Mouse (Mus musculus) CH12.LX (cell line): ENCODE data around the gene Fgf12. TPM values are rescaled to one million over a fixed set of nuclear protein-coding genes. Genes with fewer than 3 reads are reported as not detected.

ENCODE experiments used
- DNase-seq: peaks from one replicate; pipeline ENCODE4 v3.0.0-alpha.2; 2013; ENCODE audit errors: extremely low read depth
- H3K27ac ChIP-seq: 2 replicates; pipeline ENCODE4 v1.5.1; 2012; ENCODE audit warnings: low read depth, mild to moderate bottlenecking, control low read depth, moderate library complexity; ENCODE audit not compliant: insufficient read depth
- H3K27me3 ChIP-seq: replicated peaks from 2 replicates; pipeline ENCODE3; 2012; ENCODE audit warnings: inconsistent platforms
- H3K36me3 ChIP-seq, 2 experiments: replicated peaks in 1 of 2; 2 replicates each; pipeline versions ENCODE3 to v1.6.1; 2012; ENCODE audit warnings: inconsistent platforms in 1 of 2, low read length in 1 of 2, mild to moderate bottlenecking in 1 of 2, mixed read lengths in 1 of 2, moderate library complexity in 1 of 2; ENCODE audit not compliant: control insufficient read depth in 1 of 2, insufficient read depth in 1 of 2
- H3K4me1 ChIP-seq, 2 experiments: 2 replicates each; pipeline ENCODE4 v1.6.1; 2012; ENCODE audit warnings: inconsistent platforms in 1 of 2, moderate library complexity in 1 of 2; ENCODE audit not compliant: insufficient read depth in 2 of 2, control insufficient read depth in 1 of 2
- H3K4me2 ChIP-seq: 2 replicates; pipeline ENCODE4 v1.6.1; 2012; ENCODE audit warnings: low read depth, mild to moderate bottlenecking, control low read depth; ENCODE audit not compliant: poor library complexity, insufficient read depth, severe bottlenecking
- H3K4me3 ChIP-seq, 3 experiments: fragments of 150-350 bp in 1 of 3; sonication (generic) in 1 of 3; replicated peaks in 1 of 3; 2 replicates each; pipeline versions ENCODE3 to v1.5.1; 2011 to 2012; ENCODE audit warnings: low read depth in 2 of 3, low read length in 2 of 3, mild to moderate bottlenecking in 2 of 3, moderate library complexity in 2 of 3, control low read depth in 1 of 3, improper control_type of control experiment in 1 of 3, inconsistent platforms in 1 of 3, mixed read lengths in 1 of 3; ENCODE audit not compliant: poor library complexity in 1 of 3
- H3K79me2 ChIP-seq: replicated peaks from 2 replicates; pipeline ENCODE4 v1.6.1; 2012; ENCODE audit warnings: mild to moderate bottlenecking, moderate library complexity; ENCODE audit not compliant: control insufficient read depth, poor library complexity, insufficient read depth, severe bottlenecking; ENCODE audit errors: extremely low read depth
- H3K9ac ChIP-seq: 2 replicates; pipeline ENCODE4 v1.6.1; 2012; ENCODE audit warnings: low read depth, mild to moderate bottlenecking, control low read depth, moderate library complexity; ENCODE audit not compliant: insufficient read depth
- H3K9me3 ChIP-seq: replicated peaks from 2 replicates; pipeline ENCODE3; 2012; ENCODE audit warnings: low read length, inconsistent platforms, mixed read lengths
- CHD1 ChIP-seq: IDR thresholded peaks from 2 replicates; pipeline ENCODE4 v1.6.1; 2012; ENCODE audit warnings: low read depth, low read length, improper control_type of control experiment, inconsistent platforms
- CTCF ChIP-seq, 2 experiments: IDR thresholded peaks in 1 of 2; conservative IDR thresholded peaks in 1 of 2; 2 replicates each; pipeline ENCODE4 v1.5.1; 2011 to 2012; ENCODE audit warnings: low read depth in 2 of 2, low read length in 2 of 2, improper control_type of control experiment in 1 of 2, inconsistent platforms in 1 of 2, mild to moderate bottlenecking in 1 of 2, moderate library complexity in 1 of 2
- ELF1 ChIP-seq: IDR thresholded peaks from 2 replicates; pipeline ENCODE4 v1.6.1; 2014; ENCODE audit warnings: low read depth, mild to moderate bottlenecking, inconsistent platforms, low read length, improper control_type of control experiment
- EP300 ChIP-seq: IDR thresholded peaks from 2 replicates; pipeline ENCODE4 v1.6.1; 2011; ENCODE audit warnings: low read length, improper control_type of control experiment
- GABPA ChIP-seq: IDR thresholded peaks from 2 replicates; pipeline ENCODE4 v1.6.1; 2012; ENCODE audit warnings: low read depth, low read length, improper control_type of control experiment, inconsistent platforms; ENCODE audit not compliant: insufficient replicate concordance
- IRF4 ChIP-seq: IDR thresholded peaks from 2 replicates; pipeline ENCODE4 v1.6.1; 2014; ENCODE audit warnings: low read depth, mild to moderate bottlenecking, inconsistent platforms, low read length, improper control_type of control experiment
- JUN ChIP-seq: IDR thresholded peaks from 2 replicates; pipeline ENCODE4 v1.6.1; 2011; ENCODE audit warnings: low read depth, mild to moderate bottlenecking, low read length, improper control_type of control experiment, moderate library complexity; ENCODE audit not compliant: insufficient read depth
- JUND ChIP-seq: conservative IDR thresholded peaks from 2 replicates; pipeline ENCODE4 v1.6.1; 2011; ENCODE audit warnings: low read depth, low read length, improper control_type of control experiment
- PAX5 ChIP-seq: IDR thresholded peaks from 2 replicates; pipeline ENCODE4 v1.6.1; 2012; ENCODE audit warnings: low read length, inconsistent platforms, mixed read lengths
- POLR2A ChIP-seq: IDR thresholded peaks from 2 replicates; pipeline ENCODE4 v1.6.1; 2011; ENCODE audit warnings: low read depth, mild to moderate bottlenecking, improper control_type of control experiment, low read length
- POLR2AphosphoS2 ChIP-seq: IDR thresholded peaks from 2 replicates; pipeline ENCODE4 v1.6.1; 2011; ENCODE audit warnings: low read depth, low read length, improper control_type of control experiment
- RAD21 ChIP-seq: IDR thresholded peaks from 2 replicates; pipeline ENCODE4 v1.6.1; 2011; ENCODE audit warnings: low read depth, mild to moderate bottlenecking, low read length, improper control_type of control experiment, moderate library complexity
- RCOR1 ChIP-seq: conservative IDR thresholded peaks from 2 replicates; pipeline ENCODE4 v1.6.1; 2012; ENCODE audit warnings: low read depth, mild to moderate bottlenecking, inconsistent platforms, low read length, improper control_type of control experiment
- SIN3A ChIP-seq: IDR thresholded peaks from 2 replicates; pipeline ENCODE4 v1.6.1; 2012; ENCODE audit warnings: low read length, improper control_type of control experiment, inconsistent platforms
- SMC3 ChIP-seq: IDR thresholded peaks from 2 replicates; pipeline ENCODE4 v1.6.1; 2011; ENCODE audit warnings: low read depth, low read length, improper control_type of control experiment
- TBP ChIP-seq: conservative IDR thresholded peaks from 2 replicates; pipeline ENCODE4 v1.6.1; 2011; ENCODE audit warnings: low read depth, low read length, improper control_type of control experiment
- TCF12 ChIP-seq: IDR thresholded peaks from 2 replicates; pipeline ENCODE4 v1.6.1; 2014; ENCODE audit warnings: low read depth, mild to moderate bottlenecking, inconsistent platforms, low read length, improper control_type of control experiment
- ZC3H11A ChIP-seq: IDR thresholded peaks from 2 replicates; pipeline ENCODE4 v1.6.1; 2012; ENCODE audit warnings: low read depth, mild to moderate bottlenecking, inconsistent platforms, low read length, improper control_type of control experiment
- dilution Hi-C: fragments of 300-500 bp; cut with MboI; formaldehyde crosslinking; loops from 2 replicates; pipeline ENCODE4 v1.14.3; 2020; ENCODE audit warnings: low sequenced_read_pairs; ENCODE audit not compliant: extremely low pct_unique_long_range_greater_than_20kb, extremely low pct_ligation_motif_present
- in situ Hi-C: fragments of 300-500 bp; cut with MboI; formaldehyde crosslinking; loops from 3 replicates; pipeline ENCODE4 v1.14.3; 2019; ENCODE audit warnings: low sequenced_read_pairs, low pct_ligation_motif_present, low pct_unique_long_range_greater_than_20kb, mixed read lengths
- polyA plus RNA-seq: library from polyadenylated mRNA; unstranded; fragments of >175 nt; gene quantifications from 2 replicates; pipeline ENCODE4 v1.2.1, GENCODE M21; 2012; ENCODE audit warnings: low read depth; ENCODE audit not compliant: insufficient read length
- total RNA-seq, 2 experiments: library from RNA; depleted of rRNA; stranded (reverse); fragments of 300-350 nt in 1 of 2; fragments of >200 nt in 1 of 2; gene quantifications; 2 replicates each; pipeline ENCODE4 v1.2.3; 2012 to 2014

Gene Fgf12
- total and polyA plus RNA-seq, 3 experiments: not detected

GRCm38 (mm10) chr16:28539423-28539822 is 213.4 kb downstream of the Fgf12 start:
- Histone ChIP-seq H3K4me2 (no peak overlapping the region), H3K79me2 (no peaks in the 10 kb centered on the region), H3K4me1 (no peaks in the 10 kb centered on the region), H3K9me3 (no peaks in the 10 kb centered on the region), H3K36me3 (no peaks in the 10 kb centered on the region), H3K4me3 (no peak overlapping the region), H3K9ac (no peak overlapping the region), H3K27ac (no peak overlapping the region), H3K27me3 (no peaks in the 10 kb centered on the region)
- DNase-seq: no peak
- TF ChIP-seq ELF1 (no peak), TCF12 (no peak), POLR2A (no peak), EP300 (no peak), SMC3 (no peak), ZC3H11A (no peak), TBP (no peak), JUN (no peak)
- in situ Hi-C loops: no loop called here
- dilution Hi-C loops: no loop called here

GRCm38 (mm10) chr16:28517596-28518524 is 235.0 kb downstream of the Fgf12 start:
- no peaks in the 10 kb centered on the region for H3K9me3 ChIP-seq
- peaks cover 0 to 4% of the 10 kb centered on the region in 2 experiments; a peak in 1 of 4 replicates for H3K4me1 ChIP-seq
- TF ChIP-seq SMC3 (peak; percentile 61), CTCF (conservative IDR thresholded peaks at IDR 0.05 in 1 of 2, IDR thresholded peaks at IDR 0.05 in 1 of 2; ENCODE audit: low read depth in 2 of 2, low read length in 2 of 2) (peak; percentile 76 to 98), RAD21 (peak; percentile 73), CHD1 (no peak)
- no peaks in the 10 kb centered on the region for H3K79me2 ChIP-seq
- H3K4me3 ChIP-seq: no peak overlapping the region
- H3K36me3 ChIP-seq: no peaks in the 10 kb centered on the region
- in situ Hi-C loops: no loop called here
- no peak overlapping the region for H3K9ac ChIP-seq
- DNase-seq: peak; percentile 84
- no peak overlapping the region for H3K27ac ChIP-seq
- no peaks in the 10 kb centered on the region for H3K27me3 ChIP-seq
- no peak overlapping the region for H3K4me2 ChIP-seq
- dilution Hi-C loops: no loop called here

GRCm38 (mm10) chr16:28512446-28512845 is 240.4 kb downstream of the Fgf12 start:
- dilution Hi-C loops (no loop called here), in situ Hi-C loops (no loop called here)
- H3K4me3 ChIP-seq: no peak overlapping the region
- no peak overlapping the region for H3K4me2 ChIP-seq
- H3K9me3 ChIP-seq: no peaks in the 10 kb centered on the region
- DNase-seq: no peak
- no peak overlapping the region for H3K27ac ChIP-seq
- H3K4me1 ChIP-seq: peaks cover 0 to 16% of the 10 kb centered on the region in 2 experiments; a peak in 2 of 4 replicates
- H3K36me3 ChIP-seq: no peaks in the 10 kb centered on the region
- no peaks in the 10 kb centered on the region for H3K27me3 ChIP-seq
- H3K9ac ChIP-seq: no peak overlapping the region
- H3K79me2 ChIP-seq: no peaks in the 10 kb centered on the region
- TF ChIP-seq SIN3A (no peak), IRF4 (no peak), PAX5 (no peak), GABPA (no peak), JUND (no peak), RCOR1 (no peak), POLR2AphosphoS2 (no peak), SMC3 (no peak), RAD21 (no peak)
